Mouse (Mus musculus) kidney, adult 10 weeks (tissue): ENCODE results near the gene Olfr47. TPM values are rescaled to one million over a fixed set of nuclear protein-coding genes. Genes with fewer than 3 reads are reported as not detected.

ENCODE experiments used
- polyA plus RNA-seq: library from polyadenylated mRNA; stranded (reverse); fragments of 350-450 nt; fragmentation: Illumina TruSeq; extraction: RNeasy Lipid Tissue Mini Kit (QIAGEN cat#74804); gene quantifications from one replicate; pipeline ENCODE4 v1.2.3, GENCODE M21; 2014; ENCODE audit warnings: low read depth, low replicate concordance

Gene Olfr47
- polyA plus RNA-seq = not detected

GRCm38 (mm10) chr6:43231255-43231654 is at the start of gene Olfr47:
Gene Olfr47, plus strand, starts transcription at chr6:43231529.

DNA sequence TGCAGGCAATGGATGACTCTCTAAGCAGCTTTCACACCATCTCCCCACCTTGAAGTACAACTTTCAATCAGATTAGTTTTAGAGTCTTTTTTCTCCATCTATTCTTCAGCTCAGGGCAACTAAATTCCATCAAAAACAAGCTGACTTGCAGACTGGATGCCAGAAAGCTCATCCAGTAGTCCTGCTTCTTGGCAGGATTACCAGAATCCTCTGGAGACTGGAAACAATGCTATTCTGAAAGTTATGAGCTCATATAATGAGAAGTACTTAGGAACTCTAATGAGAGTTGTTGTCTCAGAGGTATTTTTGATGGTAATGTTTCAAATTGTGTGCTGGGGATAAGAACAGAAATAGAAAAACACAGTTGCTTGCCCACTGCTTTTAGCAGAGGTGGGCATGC is 34.5 kb upstream of the Olfr47 start, which contains the start of gene Olfr435:
Gene Olfr435 (plus strand): TSS at position 366 of the 400 bp plus-strand sequence.

DNA sequence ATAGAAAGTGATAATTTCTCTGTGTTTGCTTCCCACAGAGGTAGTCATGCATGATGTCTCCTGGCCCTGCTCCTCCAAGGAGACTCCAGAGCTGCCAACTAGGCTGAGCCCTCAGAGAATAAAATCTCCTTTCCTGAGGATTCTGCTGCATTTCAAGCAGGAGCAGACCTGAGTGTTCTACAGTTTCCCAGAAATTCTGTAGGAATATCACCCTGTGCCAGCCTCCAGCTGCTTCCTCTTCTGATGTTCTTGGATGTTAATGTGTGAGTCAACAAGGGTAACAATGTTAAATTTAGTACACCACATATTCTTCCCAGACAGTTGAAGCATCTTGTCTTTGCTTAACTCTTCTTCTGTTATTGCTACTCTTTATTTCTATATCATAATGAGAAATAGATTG is 18.5 kb upstream of the Olfr47 start, which contains the start of gene Olfr434:
Gene Olfr434 (plus strand): TSS at position 149 of the 400 bp plus-strand sequence.

GRCm38 (mm10) chr6:43265363-43266041 is 34.2 kb downstream of the Olfr47 start, which contains the start of gene Arhgef5:
Gene Arhgef5, plus strand, starts transcription at chr6:43265582.

Other genes with a start within 250 kb of the Olfr47 start
- not detected for gene Olfr441, start 125.2 kb upstream of the Olfr47 start, polyA plus RNA-seq
- not detected for gene Olfr237-ps1, start 85.0 kb upstream of the Olfr47 start, polyA plus RNA-seq
- gene Olfr437, start 68.2 kb upstream of the Olfr47 start, polyA plus RNA-seq = not detected
- gene Olfr13, start 59.4 kb upstream of the Olfr47 start, polyA plus RNA-seq = not detected
- not detected for gene Olfr435, start 34.4 kb upstream of the Olfr47 start, polyA plus RNA-seq
- gene Olfr434, start 18.5 kb upstream of the Olfr47 start, polyA plus RNA-seq = not detected
- 30.5 TPM for gene Arhgef5, start 34.1 kb downstream of the Olfr47 start, polyA plus RNA-seq
- gene Nobox, start 78.0 kb downstream of the Olfr47 start, polyA plus RNA-seq = not detected